Mouse (Mus musculus): ENCODE measurements around the gene Prpsap2.

DNA sequence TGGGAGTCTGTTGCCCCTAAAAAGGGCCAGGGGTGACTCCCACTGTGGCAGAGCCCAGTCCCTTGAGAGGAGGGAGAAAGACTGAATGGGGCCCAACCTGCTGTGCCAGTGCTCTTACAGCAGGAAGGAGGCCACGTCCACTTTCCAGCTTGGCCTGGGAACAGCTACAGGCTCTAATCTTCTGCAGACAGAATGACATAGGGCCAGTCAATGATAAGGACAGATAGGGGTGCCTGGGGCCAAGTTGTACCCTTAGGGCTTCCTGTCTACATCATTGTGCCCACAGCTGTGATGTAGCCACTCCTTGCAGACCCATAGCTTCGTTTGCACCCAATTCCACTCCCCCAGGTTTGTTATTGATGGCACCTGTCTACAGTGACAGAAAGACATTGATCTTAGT is 75.7 kb downstream of the Prpsap2 start:
- TF ChIP-seq CTCF (IDR thresholded peaks at IDR 0.05; ENCODE audit: low read depth, low read length) (no peak), POLR2A (IDR thresholded peaks at IDR 0.05; ENCODE audit: extremely low read depth, insufficient read depth, low read length) (no peak)
